Mouse (Mus musculus): ENCODE results near the gene Gm17555.
"Not testable (repeated sequence)": the region's sequence is repeated elsewhere in the genome, so short reads cannot be mapped to it uniquely, and the experiment has no call there.

The Gm17555 gene

DNA sequence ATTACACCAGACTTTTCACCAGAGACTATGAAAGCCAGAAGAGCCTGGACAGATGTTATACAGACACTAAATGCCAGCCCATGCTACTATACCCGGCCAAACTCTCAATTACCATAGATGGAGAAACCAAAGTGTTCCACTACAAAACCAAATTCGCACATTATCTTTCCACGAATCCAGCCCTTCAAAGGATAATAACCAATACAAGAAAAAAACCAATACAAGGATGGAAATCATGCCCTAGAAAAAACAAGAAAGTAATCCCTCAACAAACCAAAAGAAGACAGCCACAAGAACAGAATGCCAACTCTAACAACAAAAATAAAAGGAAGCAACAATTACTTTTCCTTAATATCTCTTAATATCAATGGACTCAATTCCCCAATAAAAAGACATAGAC lies at the start of gene Gm17555:
TSS of gene Gm17555 (plus strand) at position 301 of the 400 bp plus-strand sequence.
- not testable (repeated sequence) for DNase-seq (ENCODE audit: low spot score)

DNA sequence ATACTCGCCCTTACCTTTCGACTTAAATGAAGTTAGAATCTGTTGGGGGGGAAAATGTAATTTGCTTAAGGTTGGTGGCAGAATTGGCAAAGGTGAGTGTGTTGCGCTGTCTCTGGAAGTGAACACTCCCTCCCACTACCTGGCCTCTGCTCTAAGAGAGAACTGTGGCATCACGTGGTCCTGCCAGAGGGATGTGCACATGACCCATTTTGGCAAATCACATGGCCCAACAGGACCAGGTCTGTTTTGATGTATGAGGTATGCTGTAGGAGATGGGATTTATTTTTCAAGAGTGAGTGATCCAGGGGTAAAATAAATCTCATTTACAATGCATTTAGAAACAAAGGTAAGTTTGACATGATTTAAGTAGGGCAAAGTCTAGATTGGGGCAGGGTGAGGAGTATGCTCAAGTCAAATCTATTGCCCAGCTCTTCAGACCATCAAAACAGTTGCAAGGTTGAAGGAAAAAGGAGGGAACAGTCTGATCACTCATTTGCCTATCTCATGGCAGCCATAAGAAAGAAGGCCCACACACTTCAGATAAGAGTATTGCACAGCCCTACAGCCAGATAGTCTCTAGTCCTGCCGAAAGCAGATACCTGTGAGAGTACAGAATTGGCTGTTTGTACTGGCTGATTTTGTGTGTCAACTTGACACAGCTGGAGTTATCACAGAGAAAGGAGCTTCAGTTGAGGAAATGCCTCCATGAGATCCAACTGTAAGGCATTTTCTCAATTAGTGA lies 49.5 kb upstream of the Gm17555 start:
- no peak for DNase-seq (ENCODE audit: low spot score)

DNA sequence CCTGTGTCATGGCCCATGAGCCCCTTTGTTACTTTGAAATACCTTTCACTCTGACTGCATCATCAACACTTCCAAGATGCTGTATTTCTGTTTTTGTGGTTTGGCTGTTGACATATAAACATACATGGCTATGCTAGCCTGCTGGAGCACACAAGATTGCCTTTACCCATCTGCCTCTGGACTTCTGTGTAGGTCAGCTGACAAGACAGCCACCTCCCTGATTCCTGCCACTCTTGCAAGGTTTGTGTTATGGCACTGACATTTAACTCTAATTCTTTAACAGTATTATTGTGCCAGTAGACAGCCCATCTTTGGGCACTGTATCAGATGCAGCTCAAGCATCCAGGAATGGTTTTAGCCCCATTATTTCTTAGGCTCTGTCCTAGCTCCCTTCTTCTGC lies 48.6 kb upstream of the Gm17555 start:
- DNase-seq (ENCODE audit: low spot score): no peak

DNA sequence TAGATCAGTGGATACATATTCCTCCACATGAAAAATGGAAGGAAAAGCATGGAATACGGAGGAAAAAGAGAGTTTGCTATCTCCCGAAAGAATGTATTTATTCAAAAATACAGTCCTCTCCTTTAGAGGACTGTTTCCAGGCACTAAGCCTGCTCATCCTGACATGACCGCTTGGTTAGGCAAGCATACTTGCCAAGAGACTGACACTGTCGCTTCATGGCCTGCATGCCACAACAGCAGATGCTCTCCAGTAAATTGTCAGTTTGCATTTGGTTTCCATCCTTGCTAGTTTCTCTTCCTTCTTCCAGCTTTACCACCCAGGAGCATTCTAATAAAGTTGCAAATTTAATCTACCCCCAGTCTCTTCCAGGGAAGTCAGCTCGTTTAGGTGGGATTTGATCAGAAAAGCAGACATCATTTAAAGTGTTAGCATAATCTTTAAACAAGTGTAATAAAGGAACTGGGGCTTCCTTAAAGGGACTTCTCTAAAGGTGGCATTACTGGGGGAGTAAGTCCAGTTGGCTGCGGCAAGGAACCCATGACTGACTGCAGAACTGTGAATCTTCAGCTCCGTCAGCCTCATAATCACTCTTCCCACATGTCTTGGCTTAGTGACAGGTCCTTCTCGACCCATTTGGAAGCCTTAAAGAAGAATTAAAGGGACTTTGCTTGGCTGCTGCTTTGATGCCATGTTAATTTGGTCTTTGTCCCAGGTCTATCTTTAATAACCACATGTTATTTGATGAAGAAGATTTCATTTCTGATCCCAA lies 47.9 kb upstream of the Gm17555 start:
- DNase-seq (ENCODE audit: low spot score): no peak

DNA sequence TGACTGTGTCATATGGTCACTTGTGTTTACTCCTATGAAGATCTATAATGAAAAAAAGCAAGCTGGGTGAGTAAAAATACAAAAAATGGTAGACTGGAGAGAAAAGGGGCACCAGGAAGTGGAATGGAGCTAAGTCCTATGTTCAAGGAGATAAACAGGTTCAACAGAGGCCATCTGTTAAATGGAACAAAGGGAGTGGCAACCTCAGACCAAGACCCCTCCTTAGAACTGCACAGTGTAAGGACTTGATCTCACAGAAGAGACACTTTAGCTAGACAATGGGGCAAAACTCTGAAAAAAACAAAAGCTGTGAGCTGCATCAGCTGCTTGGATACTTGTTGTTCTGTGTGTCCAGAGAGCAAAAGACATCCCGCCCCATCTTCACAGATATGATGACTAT lies 43.5 kb upstream of the Gm17555 start:
- DNase-seq (ENCODE audit: low spot score): no peak

DNA sequence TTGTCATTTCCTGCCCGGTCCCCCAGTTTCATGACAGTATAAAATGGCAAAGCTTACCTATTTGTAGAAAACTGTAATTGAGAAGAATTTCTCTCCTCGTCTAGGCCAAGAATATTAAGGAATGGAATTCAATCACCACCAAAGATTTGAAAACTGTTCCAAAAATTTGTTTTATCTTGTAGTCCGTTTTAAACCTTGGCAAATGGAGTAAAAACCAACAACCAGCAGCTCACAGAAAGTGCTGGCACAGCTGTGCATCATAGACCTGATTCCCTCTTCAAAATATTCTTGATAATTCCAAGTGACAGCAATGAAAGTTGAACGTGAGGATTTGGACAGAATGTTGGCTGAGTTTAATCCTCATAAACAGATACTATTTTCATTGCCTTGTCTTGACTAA lies 23.6 kb upstream of the Gm17555 start:
- DNase-seq (ENCODE audit: low spot score): no peak

DNA sequence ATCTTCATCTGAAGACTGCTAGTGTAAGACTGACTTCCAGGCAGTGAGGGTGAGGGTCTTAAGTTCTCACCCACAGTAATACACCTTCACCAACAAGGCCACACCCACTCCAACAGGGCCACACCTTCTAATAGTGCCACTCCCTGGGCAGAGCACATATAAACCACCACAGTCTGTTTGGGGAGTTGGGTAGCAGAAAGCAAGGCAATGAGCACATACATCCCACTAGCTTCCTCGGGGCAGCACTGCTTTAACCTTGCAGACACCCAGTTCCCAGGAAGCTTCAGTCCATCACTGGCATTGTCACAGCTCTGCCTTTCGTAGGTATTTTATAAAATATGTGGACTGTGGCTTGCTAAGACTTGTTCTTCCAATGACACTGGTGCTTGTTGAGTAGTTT lies 22.8 kb upstream of the Gm17555 start:
- no peak for DNase-seq (ENCODE audit: low spot score)

DNA sequence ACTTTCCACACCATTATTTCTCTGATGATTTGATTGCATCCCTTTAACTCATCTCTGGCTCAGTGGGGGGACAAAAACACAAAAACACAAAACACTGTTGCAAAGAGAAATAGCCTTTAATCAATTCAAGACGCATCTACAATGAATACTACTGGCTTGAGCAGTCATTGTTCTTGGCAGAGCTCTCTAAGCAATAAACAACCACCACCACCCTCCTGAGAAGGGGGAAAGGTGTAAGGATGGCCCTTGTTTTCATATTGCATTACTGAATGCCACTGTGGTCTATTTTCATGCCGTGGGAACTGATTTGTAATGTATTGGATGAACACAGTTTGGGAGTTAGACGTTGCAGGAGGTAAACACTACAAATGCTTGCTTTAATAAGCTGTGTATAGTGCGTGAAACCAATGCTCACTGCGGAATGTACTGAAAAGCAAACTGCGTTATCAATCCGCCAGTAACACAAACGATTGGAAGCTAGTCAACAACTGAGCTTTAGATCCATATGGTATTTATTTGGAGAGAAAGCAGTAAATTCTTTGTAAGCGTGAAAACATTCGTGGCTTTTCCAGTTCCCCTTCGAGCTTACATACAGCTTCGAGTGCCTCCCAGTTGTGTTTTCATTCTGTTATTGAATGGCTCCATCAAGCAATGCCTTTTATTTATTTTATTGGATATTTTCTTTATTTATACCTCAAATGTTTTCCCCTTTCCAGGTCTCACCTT lies 19.1 kb upstream of the Gm17555 start:
- no peak for DNase-seq (ENCODE audit: low spot score)

DNA sequence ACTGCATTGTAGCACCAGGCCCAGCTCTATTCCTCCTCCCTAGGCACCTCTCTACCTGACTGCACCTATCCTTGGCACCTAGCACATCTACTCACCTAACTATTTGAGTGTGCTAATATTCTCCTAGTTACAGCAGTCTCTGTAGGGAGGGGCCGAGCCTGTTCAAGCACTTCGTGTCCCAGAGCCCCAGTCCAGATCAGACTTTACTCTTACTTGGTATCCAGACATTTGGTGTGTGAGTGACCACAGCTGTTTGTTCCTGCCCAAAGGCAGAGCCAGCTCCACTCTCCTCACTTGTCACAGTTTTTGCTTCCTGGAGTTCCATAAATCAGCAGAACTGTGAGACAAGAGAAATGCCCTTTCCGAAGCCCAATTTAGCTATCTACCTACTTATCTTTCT lies 15.9 kb upstream of the Gm17555 start:
- peak; percentile 32 for DNase-seq (ENCODE audit: low spot score)

DNA sequence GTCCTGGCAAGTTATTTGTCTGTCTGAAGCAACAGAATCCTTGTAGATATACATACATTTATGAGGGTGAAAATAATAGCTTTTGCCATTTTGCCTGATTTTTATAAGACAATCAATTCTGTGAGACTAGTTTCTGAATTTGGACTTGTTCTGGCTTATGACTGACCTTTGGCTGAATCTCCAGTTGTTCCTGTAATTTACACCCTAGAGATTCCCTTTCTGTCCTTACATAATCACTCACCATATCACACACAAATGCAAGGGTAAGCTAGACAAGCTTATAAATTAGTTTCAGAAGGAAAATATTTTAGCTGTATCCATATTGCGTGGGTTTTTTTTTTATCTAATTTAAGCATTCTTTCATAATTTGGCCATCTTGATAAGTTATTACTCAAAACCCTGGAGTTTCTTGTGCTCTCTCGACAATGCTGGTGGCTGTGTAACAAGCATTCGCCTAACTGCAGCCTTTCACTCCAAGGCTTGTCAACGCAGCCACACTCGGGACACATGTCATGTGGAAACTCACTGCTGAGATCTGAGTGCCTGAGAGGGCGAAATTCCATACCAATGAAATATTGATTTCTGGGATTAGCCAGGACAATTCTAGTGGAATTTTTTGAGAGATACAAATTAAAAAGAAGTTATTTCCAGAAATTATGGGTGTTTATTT lies 3.8 kb upstream of the Gm17555 start:
- DNase-seq (ENCODE audit: low spot score): no peak

DNA sequence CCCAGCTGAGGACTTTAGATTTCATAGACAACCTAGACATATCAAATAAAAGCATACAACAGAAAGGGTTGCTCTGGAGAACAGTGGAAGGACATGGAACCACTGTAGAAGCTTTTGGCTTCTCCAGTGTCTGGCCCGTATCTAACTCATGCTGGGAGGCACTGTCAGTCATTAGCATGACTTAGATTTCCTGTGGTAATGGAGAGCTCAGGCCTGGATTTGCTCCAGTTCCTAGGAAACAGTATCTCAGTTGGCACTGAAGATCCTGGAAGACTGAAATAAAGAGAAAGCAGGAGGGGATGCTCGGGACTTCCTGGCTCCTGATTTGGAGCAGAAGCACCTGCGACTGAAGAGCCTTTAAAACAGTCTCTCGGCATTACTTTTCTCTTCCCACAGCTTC lies 12.7 kb downstream of the Gm17555 start:
- no peak for DNase-seq (ENCODE audit: low spot score)

DNA sequence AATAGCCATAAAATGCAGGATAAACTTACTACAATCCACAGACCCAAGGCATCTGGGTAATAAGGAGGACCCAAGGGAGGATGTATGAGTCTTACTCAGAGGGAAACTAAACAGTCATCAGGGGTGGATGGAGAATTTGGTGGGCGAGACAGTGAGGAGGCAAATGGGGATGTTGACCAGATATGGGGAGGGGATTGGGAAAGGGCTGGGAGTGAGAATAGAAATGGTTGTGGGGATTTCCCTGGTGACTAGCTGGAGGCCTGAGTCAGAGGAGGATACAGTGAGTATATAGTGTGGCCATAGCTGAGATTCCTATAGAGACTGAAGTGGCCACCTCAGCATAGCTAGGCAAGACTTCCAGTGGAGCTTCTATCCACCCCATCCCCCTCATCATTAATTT lies 16.8 kb downstream of the Gm17555 start:
- DNase-seq (ENCODE audit: low spot score): no peak

DNA sequence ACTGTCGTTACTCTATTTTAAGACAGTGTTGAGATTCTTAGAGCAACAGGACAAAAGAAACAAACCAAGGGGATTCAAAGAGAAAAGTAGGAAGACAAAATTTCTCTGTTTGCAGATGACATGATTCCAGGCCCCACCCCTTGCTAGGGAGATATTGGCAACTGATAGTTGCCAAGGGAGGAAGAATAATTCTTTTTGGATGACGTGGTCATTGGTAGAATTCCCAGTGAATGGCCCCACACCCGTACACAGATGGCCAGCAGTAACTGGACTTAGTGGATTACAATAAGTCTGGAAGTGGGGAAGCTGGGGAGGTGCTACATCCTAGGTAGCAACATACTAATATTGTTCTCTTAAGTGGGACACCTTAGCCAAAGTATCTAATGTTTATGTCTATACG lies 22.0 kb downstream of the Gm17555 start:
- peak; percentile 26 for DNase-seq (ENCODE audit: low spot score)

DNA sequence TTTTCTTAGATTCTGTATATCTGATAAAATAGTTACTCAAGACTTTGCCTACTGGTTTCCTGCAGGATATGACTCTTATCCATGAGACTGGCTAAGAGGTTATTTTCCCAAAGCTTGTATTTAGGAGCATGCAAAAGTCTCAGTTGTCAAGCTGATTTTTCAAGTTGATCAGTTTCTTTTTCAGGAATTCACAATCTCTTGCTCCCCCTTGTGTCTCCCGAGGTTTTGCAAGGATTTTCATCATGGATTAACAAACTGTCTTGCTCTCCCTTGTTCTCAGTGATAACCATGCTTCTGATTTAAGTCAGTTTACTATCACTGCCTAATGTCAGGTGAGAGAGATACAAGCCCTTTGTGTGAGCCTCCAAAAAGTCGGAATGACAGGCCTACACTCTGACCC lies 30.5 kb downstream of the Gm17555 start:
- DNase-seq (ENCODE audit: low spot score): peak; percentile 8

DNA sequence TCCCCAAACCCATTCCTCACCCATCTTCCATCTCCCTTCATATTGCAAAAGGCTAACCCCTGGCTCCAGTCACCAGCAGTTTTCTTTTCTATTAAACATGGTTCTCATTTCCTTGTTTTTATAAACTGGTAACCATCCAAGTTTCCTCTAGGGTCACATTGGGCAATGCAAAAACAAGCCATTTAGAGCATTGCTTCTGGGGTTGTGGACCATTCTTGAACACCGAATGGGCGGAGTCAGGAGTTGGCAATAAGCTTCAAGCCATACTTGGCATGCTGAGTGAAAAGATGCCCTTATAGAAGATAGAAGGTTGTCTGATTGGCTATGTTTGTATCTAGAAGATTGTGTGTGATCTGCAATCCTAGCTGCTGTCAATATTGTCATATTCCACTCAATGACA lies 33.6 kb downstream of the Gm17555 start:
- DNase-seq (ENCODE audit: low spot score): no peak

DNA sequence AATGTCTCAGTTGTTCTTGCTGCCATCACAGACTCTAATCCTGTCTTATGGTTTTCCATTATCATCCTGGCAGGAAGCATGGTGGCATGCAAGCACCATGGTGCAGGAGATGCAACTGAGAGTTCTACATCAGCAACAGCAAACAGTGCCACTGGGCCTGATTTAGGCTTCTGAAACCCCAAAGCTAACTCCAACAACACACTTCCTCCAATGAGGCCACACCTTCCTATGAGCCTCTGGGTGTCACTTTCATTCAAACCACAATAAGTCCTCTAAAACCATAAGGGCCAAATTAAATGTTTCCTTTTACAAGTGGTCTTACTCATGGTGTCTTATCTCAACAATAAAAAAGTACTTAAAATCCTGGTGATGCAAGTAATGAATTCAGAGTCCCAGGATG lies 37.3 kb downstream of the Gm17555 start:
- no peak for DNase-seq (ENCODE audit: low spot score)

Measured in lung, postnatal 25 days (tissue).